Mouse (Mus musculus) ES-E14 (cell line): ENCODE data around the gene Spred2.

ENCODE experiments used
- CHD2 ChIP-seq: IDR thresholded peaks from 2 replicates; pipeline ENCODE4 v1.6.1; 2014; ENCODE audit warnings: mild to moderate bottlenecking, low read depth, low read length, inconsistent platforms
- HCFC1 ChIP-seq: IDR thresholded peaks from 2 replicates; pipeline ENCODE4 v1.6.1; 2012; ENCODE audit warnings: low read length, inconsistent platforms, borderline replicate concordance; ENCODE audit not compliant: insufficient read depth
- MAFK ChIP-seq: IDR thresholded peaks from 2 replicates; pipeline ENCODE4 v1.6.1; 2014; ENCODE audit warnings: mild to moderate bottlenecking, low read depth, low read length, inconsistent platforms; ENCODE audit not compliant: insufficient read depth
- ZC3H11A ChIP-seq: IDR thresholded peaks from 2 replicates; pipeline ENCODE4 v1.6.1; 2012; ENCODE audit warnings: low read depth, mild to moderate bottlenecking, inconsistent platforms, low read length, borderline replicate concordance
- ZNF384 ChIP-seq: IDR thresholded peaks from 2 replicates; pipeline ENCODE4 v1.6.1; 2012; ENCODE audit warnings: low read depth, low read length, inconsistent platforms

GRCm38 (mm10) chr11:19992341-19993281 lies 68.4 kb downstream of the Spred2 start:
- TF ChIP-seq ZNF384: no peak
- no peak for TF ChIP-seq HCFC1
- no peak for TF ChIP-seq ZC3H11A
- TF ChIP-seq MAFK: no peak
- no peak for TF ChIP-seq CHD2
